Mouse (Mus musculus): ENCODE results near the gene Kcns3. TPM values are rescaled to one million over a fixed set of nuclear protein-coding genes. Genes with fewer than 3 reads are reported as not detected.

The Kcns3 gene
- polyA plus RNA-seq, 1 experiment: 0.12 TPM

GRCm38 (mm10) chr12:11177408-11178394, 26.8 kb upstream of the Kcns3 start:
- no peak for TF ChIP-seq CTCF (IDR thresholded peaks at IDR 0.05; ENCODE audit: control insufficient read depth, insufficient read depth, insufficient replicate concordance, low read depth, low read length)
- no peak for TF ChIP-seq POLR2A (IDR thresholded peaks at IDR 0.05; ENCODE audit: control insufficient read depth, low read depth, low read length)
- H3K4me1 ChIP-seq (ENCODE audit: control insufficient read depth, insufficient read depth, low read length): no peaks in the 10 kb centered on the region

GRCm38 (mm10) chr12:11158670-11159069, 7.8 kb upstream of the Kcns3 start:
- Histone ChIP-seq H3K4me1 (ENCODE audit: control insufficient read depth, insufficient read depth, low read length) (no peaks in the 10 kb centered on the region), H3K27ac (ENCODE audit: control insufficient read depth, insufficient read depth, low read depth, low read length) (no peak overlapping the region), H3K4me3 (ENCODE audit: control insufficient read depth, low read depth, low read length) (no peak overlapping the region), H3K27me3 (ENCODE audit: control insufficient read depth, insufficient read depth, low read length) (no peaks in the 10 kb centered on the region), H3K36me3 (ENCODE audit: control insufficient read depth, insufficient read depth, low read length) (no peaks in the 10 kb centered on the region)
- TF ChIP-seq CTCF (IDR thresholded peaks at IDR 0.05; ENCODE audit: control insufficient read depth, insufficient read depth, insufficient replicate concordance, low read depth, low read length): no peak

More at GRCm38 (mm10) chr12:11177408-11178394, 26.8 kb upstream of the Kcns3 start:
- no peaks in the 10 kb centered on the region for H3K27me3 ChIP-seq (ENCODE audit: control insufficient read depth, insufficient read depth, low read length)
- H3K27ac ChIP-seq (ENCODE audit: control insufficient read depth, insufficient read depth, low read depth, low read length): no peak overlapping the region
- H3K4me3 ChIP-seq (ENCODE audit: control insufficient read depth, low read depth, low read length): no peak overlapping the region
- no peaks in the 10 kb centered on the region for H3K36me3 ChIP-seq (ENCODE audit: control insufficient read depth, insufficient read depth, low read length)

- TF ChIP-seq CTCF (IDR thresholded peaks at IDR 0.05; ENCODE audit: control insufficient read depth, insufficient read depth, insufficient replicate concordance, low read depth, low read length) (no peak), POLR2A (IDR thresholded peaks at IDR 0.05; ENCODE audit: control insufficient read depth, low read depth, low read length) (no peak)
- Histone ChIP-seq H3K4me1 (ENCODE audit: control insufficient read depth, insufficient read depth, low read length) (peaks cover 3% of the 10 kb centered on the region; the same call in 1 of the 2 replicates), H3K27ac (ENCODE audit: control insufficient read depth, insufficient read depth, low read depth, low read length) (no peak overlapping the region), H3K36me3 (ENCODE audit: control insufficient read depth, insufficient read depth, low read length) (no peaks in the 10 kb centered on the region), H3K27me3 (ENCODE audit: control insufficient read depth, insufficient read depth, low read length) (no peaks in the 10 kb centered on the region), H3K4me3 (ENCODE audit: control insufficient read depth, low read depth, low read length) (no peak overlapping the region)
Observed at GRCm38 (mm10) chr12:11155123-11155522, 4.3 kb upstream of the Kcns3 start.

- no peaks in the 10 kb centered on the region for H3K36me3 ChIP-seq (ENCODE audit: control insufficient read depth, insufficient read depth, low read length)
- no peak overlapping the region for H3K27ac ChIP-seq (ENCODE audit: control insufficient read depth, insufficient read depth, low read depth, low read length)
- TF ChIP-seq CTCF (IDR thresholded peaks at IDR 0.05; ENCODE audit: control insufficient read depth, insufficient read depth, insufficient replicate concordance, low read depth, low read length) (no peak), POLR2A (IDR thresholded peaks at IDR 0.05; ENCODE audit: control insufficient read depth, low read depth, low read length) (no peak)
- no peaks in the 10 kb centered on the region for H3K27me3 ChIP-seq (ENCODE audit: control insufficient read depth, insufficient read depth, low read length)
- H3K4me1 ChIP-seq (ENCODE audit: control insufficient read depth, insufficient read depth, low read length): peaks cover 3% of the 10 kb centered on the region; the same call in 1 of the 2 replicates
- H3K4me3 ChIP-seq (ENCODE audit: control insufficient read depth, low read depth, low read length): no peak overlapping the region
Observed at GRCm38 (mm10) chr12:11153587-11153986, 2.7 kb upstream of the Kcns3 start.

- Histone ChIP-seq H3K27ac (ENCODE audit: control insufficient read depth, insufficient read depth, low read depth, low read length) (no peak overlapping the region), H3K27me3 (ENCODE audit: control insufficient read depth, insufficient read depth, low read length) (no peaks in the 10 kb centered on the region), H3K4me1 (ENCODE audit: control insufficient read depth, insufficient read depth, low read length) (peaks cover 3% of the 10 kb centered on the region; the same call in 1 of the 2 replicates), H3K36me3 (ENCODE audit: control insufficient read depth, insufficient read depth, low read length) (no peaks in the 10 kb centered on the region), H3K4me3 (ENCODE audit: control insufficient read depth, low read depth, low read length) (peak overlapping the region; percentile 58)
- no peak for TF ChIP-seq POLR2A (IDR thresholded peaks at IDR 0.05; ENCODE audit: control insufficient read depth, low read depth, low read length)
- no peak for TF ChIP-seq CTCF (IDR thresholded peaks at IDR 0.05; ENCODE audit: control insufficient read depth, insufficient read depth, insufficient replicate concordance, low read depth, low read length)
Observed at GRCm38 (mm10) chr12:11150192-11150935, 492 bp downstream of the Kcns3 start.

- H3K4me3 ChIP-seq (ENCODE audit: control insufficient read depth, low read depth, low read length): peak overlapping the region; percentile 58
- TF ChIP-seq CTCF (IDR thresholded peaks at IDR 0.05; ENCODE audit: control insufficient read depth, insufficient read depth, insufficient replicate concordance, low read depth, low read length) (no peak), POLR2A (IDR thresholded peaks at IDR 0.05; ENCODE audit: control insufficient read depth, low read depth, low read length) (no peak)
- no peak overlapping the region for H3K27ac ChIP-seq (ENCODE audit: control insufficient read depth, insufficient read depth, low read depth, low read length)
- no peaks in the 10 kb centered on the region for H3K36me3 ChIP-seq (ENCODE audit: control insufficient read depth, insufficient read depth, low read length)
- H3K4me1 ChIP-seq (ENCODE audit: control insufficient read depth, insufficient read depth, low read length): peaks cover 3% of the 10 kb centered on the region; the same call in 1 of the 2 replicates
- no peaks in the 10 kb centered on the region for H3K27me3 ChIP-seq (ENCODE audit: control insufficient read depth, insufficient read depth, low read length)
Observed at GRCm38 (mm10) chr12:11149421-11150191, 1.2 kb downstream of the Kcns3 start.

Measured in testis, adult 2 months (tissue).